Mouse (Mus musculus) cortical plate, adult 2 months (tissue): ENCODE results near the gene Gm10338. TPM values are rescaled to one million over a fixed set of nuclear protein-coding genes. Genes with fewer than 3 reads are reported as not detected.
"Not testable (repeated sequence)": the region's sequence is repeated elsewhere in the genome, so short reads cannot be mapped to it uniquely, and the experiment has no call there.

Experiments
- H3K27ac ChIP-seq: fragments of 200-500 bp; 2 replicates; pipeline ENCODE4 v1.5.1; 2012; ENCODE audit warnings: low read length, control low read depth, inconsistent platforms; ENCODE audit not compliant: insufficient read depth
- H3K4me1 ChIP-seq: fragments of 200-500 bp; 2 replicates; pipeline ENCODE4 v1.6.1; 2011; ENCODE audit warnings: low read length; ENCODE audit not compliant: control insufficient read depth, insufficient read depth
- H3K4me3 ChIP-seq: fragments of 200-500 bp; 2 replicates; pipeline ENCODE4 v1.5.1; 2011; ENCODE audit warnings: mild to moderate bottlenecking, low read length, control low read depth; ENCODE audit not compliant: insufficient read depth
- polyA plus RNA-seq: library from polyadenylated mRNA; depleted of rRNA; stranded (reverse); fragments of >200 nt; gene quantifications from 2 replicates; pipeline ENCODE4 v1.2.3, GENCODE M21; 2012; rRNA removed

The Gm10338 gene
- not detected in 2 replicates for polyA plus RNA-seq

DNA sequence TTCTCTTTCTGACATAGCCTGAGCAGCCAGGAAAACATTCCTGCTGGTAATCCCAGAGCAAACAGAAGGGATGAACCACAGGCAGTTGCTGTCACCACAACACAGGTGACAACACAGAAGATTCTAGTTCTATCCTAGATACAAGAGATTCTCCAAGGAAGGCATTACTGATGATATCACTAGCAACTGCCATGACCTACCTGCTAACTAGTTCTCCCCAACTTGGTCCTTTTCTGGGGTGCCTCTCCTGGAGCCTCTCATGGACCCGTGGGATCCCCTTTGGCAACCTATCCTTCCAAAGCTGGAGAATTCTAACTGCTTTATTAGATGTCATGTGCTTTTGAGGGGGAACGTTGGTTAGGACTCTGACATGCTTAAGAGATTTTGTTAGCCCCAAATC, at the start of gene Gm10338:
Gene Gm10338 (minus strand): TSS at position 101 of the 400 bp plus-strand sequence.
- H3K27ac ChIP-seq, H3K4me3 ChIP-seq, H3K4me1 ChIP-seq: not testable (repeated sequence)

DNA sequence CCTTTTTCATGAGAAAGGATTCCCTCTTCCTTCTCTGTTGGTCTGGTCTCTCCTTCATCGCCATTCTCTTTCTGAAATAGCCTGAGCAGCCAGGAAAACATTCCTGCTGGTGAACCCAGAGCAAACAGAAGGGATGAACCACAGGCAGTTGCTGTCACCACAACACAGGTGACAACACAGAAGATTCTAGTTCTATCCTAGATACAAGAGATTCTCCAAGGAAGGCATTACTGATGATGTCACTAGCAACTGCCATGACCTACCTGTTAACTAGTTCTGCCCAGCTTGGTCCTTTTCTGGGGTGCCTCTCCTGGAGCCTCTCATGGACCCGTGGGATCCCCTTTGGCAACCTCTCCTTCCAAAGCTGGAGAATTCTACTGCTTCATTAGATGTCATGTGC, 48.5 kb upstream of the Gm10338 start, which contains the start of gene Gm10128:
Gene Gm10128 (minus strand): TSS at position 101 of the 400 bp plus-strand sequence.
- not testable (repeated sequence) for H3K4me3 ChIP-seq, H3K27ac ChIP-seq, H3K4me1 ChIP-seq

DNA sequence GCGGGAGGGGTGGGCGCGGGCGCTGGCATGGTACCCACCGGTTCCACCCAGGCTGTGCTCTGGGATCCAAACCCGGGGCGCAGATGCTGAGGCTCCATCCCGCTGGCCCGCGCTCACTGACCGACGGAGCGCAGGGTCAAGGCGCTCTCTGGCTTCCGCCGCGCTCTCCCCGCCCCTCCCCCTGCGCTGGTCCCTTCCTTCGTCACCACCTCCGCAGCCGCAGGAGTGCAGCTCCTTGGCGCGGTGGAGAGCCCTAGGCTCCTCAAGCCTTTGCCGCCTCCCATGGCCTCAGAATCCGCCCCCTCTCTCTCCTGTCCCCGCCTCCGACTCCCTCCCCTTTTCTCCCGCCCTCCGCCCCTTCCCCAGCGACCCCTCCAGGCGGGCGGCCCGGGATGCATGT, 27.0 kb downstream of the Gm10338 start, which contains the start of gene Gm3558:
Gene Gm3558 (minus strand): TSS at position 185 of the 400 bp plus-strand sequence.
- not testable (repeated sequence) for H3K27ac ChIP-seq, H3K4me1 ChIP-seq
- H3K4me3 ChIP-seq: peak within 1 kb of the TSS; percentile 25; the same call in 1 of the 2 replicates

DNA sequence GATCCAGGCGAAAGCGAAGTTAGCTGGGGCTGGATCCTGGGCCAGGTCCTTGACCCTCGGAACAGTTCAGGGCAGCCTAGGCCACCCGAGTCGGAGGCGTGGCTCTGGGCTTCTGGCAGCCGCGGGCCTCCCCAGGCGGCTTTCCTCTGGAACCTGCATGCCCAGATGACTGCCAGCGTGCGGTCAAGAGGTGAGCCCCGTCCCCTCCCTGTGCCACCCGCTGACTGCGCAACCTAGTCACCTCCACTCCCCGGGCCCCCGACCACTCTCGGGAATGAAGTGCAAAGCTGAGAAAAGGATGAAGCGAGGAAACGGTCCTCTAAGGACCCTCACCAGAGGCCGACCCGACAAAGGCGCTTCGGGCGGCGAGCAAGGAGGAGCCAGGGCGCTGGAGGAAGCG, 27.5 kb downstream of the Gm10338 start:
- not testable (repeated sequence) for H3K27ac ChIP-seq, H3K4me1 ChIP-seq
- peak overlapping the region; percentile 25; the same call in 1 of the 2 replicates for H3K4me3 ChIP-seq

DNA sequence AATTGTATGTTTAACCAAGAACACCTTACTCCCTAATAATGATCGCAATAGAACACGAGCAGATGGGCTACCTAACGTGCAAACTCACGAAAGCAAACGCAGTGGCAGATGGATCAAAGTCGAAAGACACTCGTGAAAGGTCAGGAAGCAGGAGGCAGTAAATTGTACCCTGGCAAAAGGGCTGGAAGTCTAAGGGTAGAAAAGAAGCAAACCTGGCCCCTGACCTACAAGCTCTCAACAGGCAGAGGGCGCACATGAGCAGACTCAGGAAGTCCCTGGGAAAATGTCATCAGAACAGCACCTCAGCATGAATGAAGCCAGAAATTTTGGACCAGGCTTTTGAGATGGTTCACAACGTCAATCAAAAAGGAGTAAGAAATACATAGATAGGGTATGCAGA, 28.1 kb downstream of the Gm10338 start:
- H3K27ac ChIP-seq, H3K4me3 ChIP-seq, H3K4me1 ChIP-seq: not testable (repeated sequence)

Other genes with a start within 250 kb of the Gm10338 start
- gene Gm8374, start 230.5 kb downstream of the Gm10338 start, polyA plus RNA-seq: not detected in 2 replicates
- gene Gm3755, start 144.7 kb downstream of the Gm10338 start, polyA plus RNA-seq: not detected in 2 replicates
- 0.68 and 0.73 TPM in 2 replicates for gene Gm3752, start 111.8 kb downstream of the Gm10338 start, polyA plus RNA-seq
- 1.8 and 2.1 TPM in 2 replicates for gene Gm3558, start 27.0 kb downstream of the Gm10338 start, polyA plus RNA-seq
- gene Gm10128, start 48.4 kb upstream of the Gm10338 start, polyA plus RNA-seq: not detected in 2 replicates
- gene Gm26661, start 196.0 kb upstream of the Gm10338 start, polyA plus RNA-seq: not detected in 2 replicates
- 35.4 and 36.0 TPM in 2 replicates for gene Flnb, start 222.4 kb upstream of the Gm10338 start, polyA plus RNA-seq